ENCODE assay signal across 31 mouse cellular contexts in genomic region chr6:72242532-72243320, GRCm38 (mm10). TPM values are rescaled to one million over a fixed set of nuclear protein-coding genes. Genes with fewer than 3 reads are reported as not detected.
A peak's percentile ranks its signal among the peaks of the same experiment; 100 is the strongest.
DNase-seq lines count a peak whose midpoint lies in the region; ATAC-seq and TF ChIP-seq lines count a peak whose summit lies in the region.
"Had no signal": no experiment of that assay in that cellular context is flagged by ENCODE, and none has a peak within 500 bp of the region (broad histone marks: within the 10 kb centered on the region; RNA-seq: fewer than 3 reads in every experiment).

No protein-coding gene starts in this region.

- DNase-seq in heart, postnatal 0 days (ENCODE audit: low spot score): no peak
- no peak for DNase-seq in heart, postnatal 25 days (ENCODE audit: low spot score)
- DNase-seq in 3134 (ENCODE audit: extremely low read depth, insufficient read length, low spot score): peak; percentile 75
- DNase-seq in 3T3-L1 (ENCODE audit: low read depth, low spot score): peak; percentile 81
- no peak for DNase-seq in kidney, adult 2 months
- DNase-seq: adrenal gland, postnatal 36 days; cerebellum, adult 18-20 months; cerebellum, postnatal 14 days; forebrain, postnatal 0 days; gastrocnemius, postnatal 10 days; kidney, adult 18-20 months; kidney, postnatal 36 days; lung, postnatal 4 days; right cerebral cortex, postnatal 4 days; thymus, adult 18-20 months; thymus, postnatal 36 days had no signal

- H3K27me3 ChIP-seq in heart, embryonic 12.5 days (replicated peaks): 0 out of 2 replicates have a peak, but pooled peaks cover 5% of the 10 kb centered on the region
- peaks cover 2% of the 10 kb centered on the region; the same call in 1 of the 2 replicates for H3K27me3 ChIP-seq in heart, embryonic 11.5 days (ENCODE audit: control insufficient read depth, insufficient read depth, low read length)
- H3K27me3 ChIP-seq in heart, postnatal 0 days (ENCODE audit: control insufficient read depth, insufficient read depth, low read length): no peaks in the 10 kb centered on the region
- H3K27me3 ChIP-seq in kidney, adult 2 months (replicated peaks; ENCODE audit: control insufficient read depth, insufficient read depth, low read length): no peaks in the 10 kb centered on the region

- no peak for TF ChIP-seq POLR2A in kidney, adult 2 months (IDR thresholded peaks at IDR 0.05; ENCODE audit: low read depth, low read length)

- no peak for TF ChIP-seq CTCF in heart, postnatal 0 days (IDR thresholded peaks at IDR 0.05; ENCODE audit: low read depth)
- TF ChIP-seq CTCF in kidney, adult 2 months (conservative IDR thresholded peaks at IDR 0.05; ENCODE audit: insufficient read depth, insufficient read length, low read depth, low read length): no peak

- no peak overlapping the region for H3K4me2 ChIP-seq in heart, embryonic 12.5 days
- H3K4me2 ChIP-seq in heart, embryonic 11.5 days: no peak overlapping the region
- no peak overlapping the region for H3K4me2 ChIP-seq in heart, postnatal 0 days (ENCODE audit: low read depth, low read length)
- H3K4me2 ChIP-seq: forebrain, embryonic 12.5 days; liver, embryonic 15.5 days; midbrain, embryonic 13.5 days; neural tube, embryonic 13.5 days had no signal

- no peaks in the 10 kb centered on the region for H3K9me3 ChIP-seq in heart, embryonic 12.5 days (replicated peaks)
- H3K9me3 ChIP-seq in heart, embryonic 11.5 days (replicated peaks; ENCODE audit: control insufficient read depth, low read length): no peaks in the 10 kb centered on the region
- no peaks in the 10 kb centered on the region for H3K9me3 ChIP-seq in heart, postnatal 0 days (replicated peaks; ENCODE audit: control insufficient read depth, low read length)
- H3K9me3 ChIP-seq: forebrain, embryonic 12.5 days; G1E; limb, embryonic 12.5 days; liver, embryonic 15.5 days; megakaryocyte, embryonic 14.5 days; midbrain, embryonic 13.5 days; neural tube, embryonic 13.5 days had no signal

- H3K36me3 ChIP-seq in heart, embryonic 12.5 days: no peaks in the 10 kb centered on the region
- H3K36me3 ChIP-seq in heart, embryonic 11.5 days (ENCODE audit: control insufficient read depth, insufficient read depth, low read length): no peaks in the 10 kb centered on the region
- no peaks in the 10 kb centered on the region for H3K36me3 ChIP-seq in heart, postnatal 0 days (replicated peaks; ENCODE audit: control insufficient read depth, insufficient read depth, low read length)
- no peaks in the 10 kb centered on the region for H3K36me3 ChIP-seq in kidney, adult 2 months (ENCODE audit: control insufficient read depth, insufficient read depth, low read length)
- H3K36me3 ChIP-seq: forebrain, embryonic 12.5 days; G1E; limb, embryonic 12.5 days; liver, embryonic 15.5 days; midbrain, embryonic 13.5 days; neural tube, embryonic 13.5 days had no signal

- H3K9ac ChIP-seq in heart, embryonic 12.5 days: no peak overlapping the region
- H3K9ac ChIP-seq in heart, embryonic 11.5 days (ENCODE audit: low read depth, low read length): no peak overlapping the region
- no peak overlapping the region for H3K9ac ChIP-seq in heart, postnatal 0 days (replicated peaks; ENCODE audit: low read depth, low read length)
- H3K9ac ChIP-seq: forebrain, embryonic 12.5 days; forebrain, postnatal 0 days; limb, embryonic 12.5 days; liver, embryonic 15.5 days; midbrain, embryonic 13.5 days; neural tube, embryonic 13.5 days had no signal

- no peak for TF ChIP-seq EP300 in heart, postnatal 0 days (IDR thresholded peaks at IDR 0.05; ENCODE audit: low read depth)

- ATAC-seq in heart, embryonic 12.5 days (ENCODE audit: insufficient number of reproducible peaks, low FRiP score): no peak
- no peak for ATAC-seq in heart, embryonic 11.5 days (replicated peaks; ENCODE audit: insufficient number of reproducible peaks, low FRiP score, low TSS enrichment)
- no peak for ATAC-seq in heart, postnatal 0 days (ENCODE audit: insufficient read depth, low read depth)
- ATAC-seq: forebrain, postnatal 0 days; hindbrain, embryonic 16.5 days; midbrain, embryonic 13.5 days had no signal

- 78% methylated on average over 13 of the region's 13 CpGs for WGBS in heart, embryonic 12.5 days
- 81% methylated on average over 13 of the region's 13 CpGs for WGBS in heart, embryonic 11.5 days (ENCODE audit: insufficient replicate concordance)
- whole genome bisulfite sequencing in heart, postnatal 0 days: 72% methylated on average over 13 of the region's 13 CpGs
- 86% methylated on average over 13 of the region's 13 CpGs for WGBS in kidney, adult 2 months

- peaks cover 83% of the 10 kb centered on the region for H3K4me1 ChIP-seq in heart, embryonic 12.5 days (replicated peaks)
- peaks cover 41% of the 10 kb centered on the region for H3K4me1 ChIP-seq in heart, embryonic 11.5 days (ENCODE audit: control insufficient read depth, insufficient read depth, low read length)
- H3K4me1 ChIP-seq in heart, postnatal 0 days (ENCODE audit: control insufficient read depth, insufficient read depth): peaks cover 48% of the 10 kb centered on the region
- H3K4me1 ChIP-seq in kidney, adult 2 months (ENCODE audit: control insufficient read depth, insufficient read depth, low read length): peaks cover 4% of the 10 kb centered on the region; the same call in 1 of the 2 replicates

- intact Hi-C loops in heart, postnatal 25 days (cut with DNase I): no loop called here

- H3K4me3 ChIP-seq in heart, embryonic 12.5 days: no peak overlapping the region
- H3K4me3 ChIP-seq in heart, embryonic 11.5 days (ENCODE audit: low read depth, low read length): no peak overlapping the region
- H3K4me3 ChIP-seq in heart, postnatal 0 days (ENCODE audit: low read depth, low read length): no peak overlapping the region
- H3K4me3 ChIP-seq in kidney, adult 2 months (ENCODE audit: insufficient read depth, low read depth, low read length): no peak overlapping the region
- H3K4me3 ChIP-seq: erythroblast, embryonic 14.5 days; forebrain, embryonic 12.5 days; layer of hippocampus, adult 2 months; left cerebral cortex, adult 2 months; limb, embryonic 12.5 days; liver, embryonic 15.5 days; megakaryocyte, embryonic 14.5 days; midbrain, embryonic 13.5 days; neural tube, embryonic 13.5 days had no signal

- peak overlapping the region; percentile 91; the same call in 1 of the 2 replicates for H3K27ac ChIP-seq in heart, embryonic 12.5 days (ENCODE audit: poor library complexity, severe bottlenecking)
- H3K27ac ChIP-seq in heart, embryonic 11.5 days (ENCODE audit: low read depth, low read length): no peak overlapping the region
- H3K27ac ChIP-seq in heart, postnatal 0 days (ENCODE audit: low read depth): peak overlapping the region; percentile 96; the same call in 1 of the 2 replicates
- H3K27ac ChIP-seq in kidney, adult 2 months (ENCODE audit: insufficient read depth, low read depth, low read length): no peak overlapping the region
- H3K27ac ChIP-seq: forebrain, embryonic 12.5 days; layer of hippocampus, adult 2 months; left cerebral cortex, adult 2 months; liver, embryonic 15.5 days; midbrain, embryonic 13.5 days; stomach, postnatal 0 days had no signal

RNA-seq across cellular contexts. Expression of gene Atoh8, which starts 7.3 kb away (rescaled TPM):
- 14.1 and 14.9 TPM in 2 replicates for polyA plus RNA-seq in heart, embryonic 12.5 days (2016; fragmentation: Nextera tagmentation; extraction: Ambion mirVana)
- 11.6 and 11.8 TPM in 2 replicates for polyA plus RNA-seq in heart, embryonic 11.5 days (2014; fragmentation: Nextera tagmentation; extraction: Ambion mirVana)
- total RNA-seq in heart, postnatal 0 days (2014; rRNA removed; ENCODE audit: low replicate concordance): 4.5 and 14.7 TPM in 2 replicates
- polyA plus RNA-seq in heart, postnatal 0 days (2015; fragmentation: Nextera tagmentation; extraction: Ambion mirVana): 7.1 and 8.6 TPM in 2 replicates
- total RNA-seq in heart, postnatal 25 days (2021): 10 to 100 TPM in 1 of 2 experiments, 1 to 10 TPM in 1; 6.1 to 12.4 TPM
- polyA plus RNA-seq in kidney, adult 2 months (2012; rRNA removed): 7.7 and 10.1 TPM in 2 replicates
- total RNA-seq: G1E; granulocyte monocyte progenitor cell, adult 5-6 weeks had no signal
- polyA plus RNA-seq: erythroblast, embryonic 14.5 days had no signal

Comparison
In these comparisons a context has a peak if more than half of its experiments do, and no peak if none do; other contexts are left out.
1. H3K27ac ChIP-seq: peak in heart, embryonic 12.5 days (single experiment) and heart, postnatal 0 days (single experiment); none in heart, embryonic 11.5 days (single experiment) and kidney, adult 2 months (single experiment).
2. DNase-seq: peak in 3134 (single experiment) and 3T3-L1 (single experiment); none in heart, postnatal 0 days (single experiment), heart, postnatal 25 days (single experiment) and kidney, adult 2 months (single experiment).